Mouse (Mus musculus): ENCODE measurements around the gene Tmem141. TPM values are rescaled to one million over a fixed set of nuclear protein-coding genes. Genes with fewer than 3 reads are reported as not detected.

Tmem141 gene
- total and polyA plus RNA-seq, 2 experiments from 2014 or later = 38.4 to 42.3 TPM

GRCm38 (mm10) chr2:25660279-25660678, 38.5 kb upstream of the Tmem141 start:
- ATAC-seq (ENCODE audit: insufficient read depth, low read depth) (no peak), DNase-seq (ENCODE audit: low spot score) (no peak)
- Histone ChIP-seq H3K4me2 (ENCODE audit: low read depth, low read length) (no peak overlapping the region), H3K9ac (replicated peaks; ENCODE audit: low read depth, low read length) (no peak overlapping the region), H3K4me3 (ENCODE audit: low read depth, low read length) (no peak overlapping the region), H3K27ac (ENCODE audit: low read depth) (no peak overlapping the region), H3K27me3 (ENCODE audit: control insufficient read depth, insufficient read depth, low read length) (no peaks in the 10 kb centered on the region), H3K4me1 (ENCODE audit: control insufficient read depth, insufficient read depth) (no peaks in the 10 kb centered on the region), H3K36me3 (replicated peaks; ENCODE audit: control insufficient read depth, insufficient read depth, low read length) (no peaks in the 10 kb centered on the region), H3K9me3 (replicated peaks; ENCODE audit: control insufficient read depth, low read length) (no peaks in the 10 kb centered on the region)
- TF ChIP-seq EP300 (IDR thresholded peaks at IDR 0.05; ENCODE audit: low read depth) = no peak
- 85% methylated on average over 8 of the region's 8 CpGs for WGBS

GRCm38 (mm10) chr2:25657652-25658051, 35.8 kb upstream of the Tmem141 start, which contains the start of gene Lcn5:
Gene Lcn5, plus strand, starts transcription at chr2:25657952.
- DNase-seq (ENCODE audit: low spot score) (no peak), ATAC-seq (ENCODE audit: insufficient read depth, low read depth) (no peak)
- H3K27ac ChIP-seq (ENCODE audit: low read depth) = no peak within 1 kb of the TSS
- no peaks in the 10 kb centered on the region for H3K27me3 ChIP-seq (ENCODE audit: control insufficient read depth, insufficient read depth, low read length)
- H3K4me2 ChIP-seq (ENCODE audit: low read depth, low read length) = no peak within 1 kb of the TSS
- no peak for TF ChIP-seq CTCF (IDR thresholded peaks at IDR 0.05; ENCODE audit: low read depth)
- TF ChIP-seq EP300 (IDR thresholded peaks at IDR 0.05; ENCODE audit: low read depth) = no peak
- H3K4me3 ChIP-seq (ENCODE audit: low read depth, low read length) = no peak within 1 kb of the TSS
- H3K9me3 ChIP-seq (replicated peaks; ENCODE audit: control insufficient read depth, low read length) = no peaks in the 10 kb centered on the region
- no peak within 1 kb of the TSS for H3K9ac ChIP-seq (replicated peaks; ENCODE audit: low read depth, low read length)
- no peaks in the 10 kb centered on the region for H3K36me3 ChIP-seq (replicated peaks; ENCODE audit: control insufficient read depth, insufficient read depth, low read length)
- no peaks in the 10 kb centered on the region for H3K4me1 ChIP-seq (ENCODE audit: control insufficient read depth, insufficient read depth)

- no peak for ATAC-seq (ENCODE audit: insufficient read depth, low read depth)
- Histone ChIP-seq H3K36me3 (replicated peaks; ENCODE audit: control insufficient read depth, insufficient read depth, low read length) (no peaks in the 10 kb centered on the region), H3K9me3 (replicated peaks; ENCODE audit: control insufficient read depth, low read length) (no peaks in the 10 kb centered on the region), H3K9ac (replicated peaks; ENCODE audit: low read depth, low read length) (no peak overlapping the region), H3K4me1 (ENCODE audit: control insufficient read depth, insufficient read depth) (no peaks in the 10 kb centered on the region), H3K4me2 (ENCODE audit: low read depth, low read length) (no peak overlapping the region), H3K27me3 (ENCODE audit: control insufficient read depth, insufficient read depth, low read length) (no peaks in the 10 kb centered on the region), H3K27ac (ENCODE audit: low read depth) (no peak overlapping the region), H3K4me3 (ENCODE audit: low read depth, low read length) (no peak overlapping the region)
- no peak for DNase-seq (ENCODE audit: low spot score)
- 54% methylated on average over 4 of the region's 4 CpGs for WGBS
- TF ChIP-seq CTCF (IDR thresholded peaks at IDR 0.05; ENCODE audit: low read depth) (no peak), EP300 (IDR thresholded peaks at IDR 0.05; ENCODE audit: low read depth) (no peak)
These were observed 35.4 kb upstream of the Tmem141 start for GRCm38 (mm10) chr2:25657246-25657645.

GRCm38 (mm10) chr2:25656691-25657090, 34.9 kb upstream of the Tmem141 start:
- no peak for ATAC-seq (ENCODE audit: insufficient read depth, low read depth)
- Histone ChIP-seq H3K4me1 (ENCODE audit: control insufficient read depth, insufficient read depth) (no peaks in the 10 kb centered on the region), H3K27ac (ENCODE audit: low read depth) (no peak overlapping the region), H3K9ac (replicated peaks; ENCODE audit: low read depth, low read length) (no peak overlapping the region), H3K4me2 (ENCODE audit: low read depth, low read length) (no peak overlapping the region), H3K4me3 (ENCODE audit: low read depth, low read length) (no peak overlapping the region), H3K9me3 (replicated peaks; ENCODE audit: control insufficient read depth, low read length) (no peaks in the 10 kb centered on the region), H3K36me3 (replicated peaks; ENCODE audit: control insufficient read depth, insufficient read depth, low read length) (no peaks in the 10 kb centered on the region), H3K27me3 (ENCODE audit: control insufficient read depth, insufficient read depth, low read length) (no peaks in the 10 kb centered on the region)
- TF ChIP-seq CTCF (IDR thresholded peaks at IDR 0.05; ENCODE audit: low read depth) = no peak
- TF ChIP-seq EP300 (IDR thresholded peaks at IDR 0.05; ENCODE audit: low read depth) = no peak
- no peak for DNase-seq (ENCODE audit: low spot score)
- WGBS = 70% methylated on average over 4 of the region's 4 CpGs

- Histone ChIP-seq H3K27me3 (ENCODE audit: control insufficient read depth, insufficient read depth, low read length) (no peaks in the 10 kb centered on the region), H3K4me1 (ENCODE audit: control insufficient read depth, insufficient read depth) (no peaks in the 10 kb centered on the region), H3K27ac (ENCODE audit: low read depth) (no peak overlapping the region), H3K9ac (replicated peaks; ENCODE audit: low read depth, low read length) (no peak overlapping the region), H3K4me3 (ENCODE audit: low read depth, low read length) (no peak overlapping the region), H3K36me3 (replicated peaks; ENCODE audit: control insufficient read depth, insufficient read depth, low read length) (no peaks in the 10 kb centered on the region), H3K4me2 (ENCODE audit: low read depth, low read length) (no peak overlapping the region), H3K9me3 (replicated peaks; ENCODE audit: control insufficient read depth, low read length) (no peaks in the 10 kb centered on the region)
- TF ChIP-seq EP300 (IDR thresholded peaks at IDR 0.05; ENCODE audit: low read depth) = no peak
- no peak for TF ChIP-seq CTCF (IDR thresholded peaks at IDR 0.05; ENCODE audit: low read depth)
- DNase-seq (ENCODE audit: low spot score) (no peak), ATAC-seq (ENCODE audit: insufficient read depth, low read depth) (no peak)
- WGBS = 42% methylated on average over 1 of the region's 1 CpGs
These were observed 32.7 kb upstream of the Tmem141 start for GRCm38 (mm10) chr2:25654502-25654901.

GRCm38 (mm10) chr2:25652902-25653301, 31.1 kb upstream of the Tmem141 start, which contains the start of gene Lcn8:
Gene Lcn8, plus strand, starts transcription at chr2:25653120.
- Histone ChIP-seq H3K9me3 (replicated peaks; ENCODE audit: control insufficient read depth, low read length) (no peaks in the 10 kb centered on the region), H3K27ac (ENCODE audit: low read depth) (no peak within 1 kb of the TSS), H3K4me2 (ENCODE audit: low read depth, low read length) (no peak within 1 kb of the TSS), H3K4me1 (ENCODE audit: control insufficient read depth, insufficient read depth) (no peaks in the 10 kb centered on the region), H3K4me3 (ENCODE audit: low read depth, low read length) (no peak within 1 kb of the TSS), H3K36me3 (replicated peaks; ENCODE audit: control insufficient read depth, insufficient read depth, low read length) (no peaks in the 10 kb centered on the region), H3K9ac (replicated peaks; ENCODE audit: low read depth, low read length) (no peak within 1 kb of the TSS), H3K27me3 (ENCODE audit: control insufficient read depth, insufficient read depth, low read length) (no peaks in the 10 kb centered on the region)
- ATAC-seq (ENCODE audit: insufficient read depth, low read depth) = no peak
- TF ChIP-seq CTCF (IDR thresholded peaks at IDR 0.05; ENCODE audit: low read depth) (no peak), EP300 (IDR thresholded peaks at IDR 0.05; ENCODE audit: low read depth) (no peak)
- DNase-seq (ENCODE audit: low spot score) = no peak
- WGBS = 70% methylated on average over 2 of the region's 2 CpGs
